Mouse (Mus musculus) embryonic facial prominence, embryonic 11.5 days (tissue): ENCODE data around the gene Dkk3. TPM values are rescaled to one million over a fixed set of nuclear protein-coding genes. Genes with fewer than 3 reads are reported as not detected.
A peak's percentile ranks its signal among the peaks of the same experiment; 100 is the strongest.

ENCODE experiments used
- ATAC-seq: fragments of 200-750 bp; cut with Nextera tagmentation; replicated peaks from 2 replicates; pipeline ENCODE4 v1.8.0; 2017; ENCODE audit warnings: low read depth; ENCODE audit not compliant: insufficient number of reproducible peaks, low FRiP score, low TSS enrichment
- DNase-seq: peaks from one replicate; pipeline ENCODE4 v3.0.0-alpha.2; 2015; ENCODE audit warnings: low spot score
- H3K27ac ChIP-seq: fragments of 300-500 bp; sonication (generic); replicated peaks from 2 replicates; pipeline ENCODE4 v1.5.1; 2014; ENCODE audit warnings: mild to moderate bottlenecking, low read depth, low read length, control low read depth
- H3K27me3 ChIP-seq: fragments of 300-500 bp; sonication (generic); 2 replicates; pipeline ENCODE4 v1.6.1; 2014; ENCODE audit warnings: mild to moderate bottlenecking, low read length, moderate library complexity, mixed read lengths; ENCODE audit not compliant: control insufficient read depth, insufficient read depth
- H3K36me3 ChIP-seq: fragments of 300-500 bp; sonication (generic); replicated peaks from 2 replicates; pipeline ENCODE4 v1.6.1; 2014; ENCODE audit warnings: low read depth, mild to moderate bottlenecking, low read length, moderate library complexity, mixed read lengths; ENCODE audit not compliant: control insufficient read depth, insufficient read depth
- H3K4me1 ChIP-seq: fragments of 300-500 bp; sonication (generic); 2 replicates; pipeline ENCODE4 v1.6.1; 2014; ENCODE audit warnings: low read length, mixed read lengths; ENCODE audit not compliant: control insufficient read depth, insufficient read depth
- H3K4me2 ChIP-seq: fragments of 300-500 bp; sonication (generic); 2 replicates; pipeline ENCODE4 v1.6.1; 2014; ENCODE audit warnings: low read depth, mild to moderate bottlenecking, control low read depth, low read length, moderate library complexity
- H3K4me3 ChIP-seq: fragments of 300-500 bp; sonication (generic); 2 replicates; pipeline ENCODE4 v1.5.1; 2014; ENCODE audit warnings: low read depth, low read length, control low read depth
- H3K9ac ChIP-seq: fragments of 300-500 bp; sonication (generic); replicated peaks from 2 replicates; pipeline ENCODE4 v1.6.1; 2014; ENCODE audit warnings: mild to moderate bottlenecking, control low read depth, low read length
- H3K9me3 ChIP-seq: fragments of 300-500 bp; sonication (generic); replicated peaks from 2 replicates; pipeline ENCODE4 v1.6.1; 2016; ENCODE audit warnings: mild to moderate bottlenecking, low read length, inconsistent platforms, mixed read lengths; ENCODE audit not compliant: control insufficient read depth
- WGBS: fragments of 180-500 bp; shearing (Covaris S2); extraction: QIAGEN DNeasy Blood & Tissue Kit; methylation state at CpG from one replicate; pipeline ENCODE4 v1.1.7; 2014; 5-methylcytosine and 5-hydroxymethylcytosine counted together
- polyA plus RNA-seq: library from polyadenylated mRNA; unstranded; fragments of >200 nt; fragmentation: Nextera tagmentation; extraction: Ambion mirVana; gene quantifications from 2 replicates; pipeline ENCODE4 v1.2.1, GENCODE M21; 2014

The Dkk3 gene
- 17.0 and 28.7 TPM in 2 replicates for polyA plus RNA-seq

DNA sequence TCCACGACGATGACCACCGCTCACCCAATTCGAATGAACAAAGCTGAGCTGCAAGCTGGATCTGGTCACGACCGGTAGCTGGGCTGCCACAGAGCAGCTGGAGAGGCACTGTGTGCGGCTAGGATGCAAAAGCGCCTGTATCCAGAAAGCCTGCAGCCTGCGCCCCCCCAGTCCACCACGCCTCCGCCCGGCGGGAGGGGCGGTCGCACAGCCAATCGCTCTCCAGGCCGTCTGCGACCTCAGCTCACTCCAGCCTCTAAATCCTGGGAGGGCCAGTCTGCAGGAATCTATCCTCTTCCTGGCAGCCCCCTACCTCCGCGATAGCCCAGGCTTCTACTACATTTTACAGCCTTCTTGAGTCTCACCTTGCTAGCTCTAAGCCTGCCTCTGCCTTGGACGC, at the start of gene Dkk3:
Dkk3 (minus strand) TSS at position 116 of the 400 bp plus-strand sequence.
- 3% methylated on average over 21 of the region's 21 CpGs for WGBS
- peak; percentile 48 for ATAC-seq
- peak within 1 kb of the TSS; percentile 73 for H3K4me2 ChIP-seq

DNA sequence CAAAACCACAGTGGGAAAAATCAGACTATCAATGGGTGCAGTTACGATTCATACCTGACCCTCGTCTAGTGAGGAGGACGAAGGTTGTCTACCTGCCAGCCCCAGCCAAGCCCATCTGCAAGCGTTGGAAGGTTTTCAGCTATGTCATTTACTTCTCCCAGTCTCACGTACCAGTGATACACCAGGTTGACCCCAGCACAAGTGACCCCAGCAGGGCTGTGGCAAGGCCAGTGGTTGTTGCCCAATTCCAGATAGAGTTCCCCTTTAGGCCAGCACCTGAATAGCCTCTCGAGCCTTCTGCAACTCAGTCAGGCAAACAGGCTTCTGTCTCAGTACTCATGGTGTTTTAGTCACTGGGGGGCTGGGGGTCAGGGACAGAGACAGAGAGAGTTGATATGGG, 48.9 kb upstream of the Dkk3 start:
- Histone ChIP-seq H3K4me2 (no peak overlapping the region), H3K27ac (no peak overlapping the region), H3K9ac (no peak overlapping the region), H3K36me3 (no peaks in the 10 kb centered on the region), H3K4me3 (no peak overlapping the region), H3K4me1 (no peaks in the 10 kb centered on the region), H3K27me3 (no peaks in the 10 kb centered on the region), H3K9me3 (no peaks in the 10 kb centered on the region)
- ATAC-seq = no peak
- no peak for DNase-seq
- 90% methylated on average over 6 of the region's 6 CpGs for WGBS

More for the DNA sequence above, at the start of gene Dkk3:
- Histone ChIP-seq H3K27me3 (0 out of 2 replicates have a peak, but pooled peaks cover 3% of the 10 kb centered on the region), H3K4me3 (peak within 1 kb of the TSS; percentile 48), H3K27ac (0 out of 2 replicates have a peak within 1 kb of the TSS, but pooled peaks have one; percentile 28), H3K4me1 (no peaks in the 10 kb centered on the region), H3K36me3 (no peaks in the 10 kb centered on the region), H3K9ac (peak within 1 kb of the TSS; percentile 65), H3K9me3 (no peaks in the 10 kb centered on the region)
- DNase-seq = peak; percentile 71

DNA sequence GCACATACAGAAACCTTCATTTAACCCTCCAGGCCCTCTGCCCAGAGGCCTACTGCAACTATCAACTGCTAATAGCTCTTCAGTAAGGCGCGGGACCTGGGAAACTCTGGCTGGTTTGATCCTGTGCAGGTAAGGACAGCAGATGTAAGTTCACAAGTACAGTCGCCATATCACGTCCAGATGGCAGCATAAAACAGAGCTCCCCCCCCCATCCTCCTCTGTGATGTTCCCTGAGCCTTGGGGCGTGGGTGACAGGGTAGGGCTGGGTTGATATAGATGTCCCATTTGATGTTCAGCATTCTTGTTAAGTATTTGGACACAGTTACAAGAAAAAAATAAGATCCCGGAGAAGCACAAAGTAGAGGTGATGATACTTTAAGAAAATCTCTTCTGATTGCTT, 46.7 kb upstream of the Dkk3 start:
- H3K9ac ChIP-seq = no peak overlapping the region
- ATAC-seq (no peak), DNase-seq (no peak)
- 84% methylated on average over 6 of the region's 6 CpGs for WGBS
- H3K27me3 ChIP-seq = no peaks in the 10 kb centered on the region
- no peaks in the 10 kb centered on the region for H3K36me3 ChIP-seq
- no peaks in the 10 kb centered on the region for H3K9me3 ChIP-seq
- no peak overlapping the region for H3K4me3 ChIP-seq
- H3K27ac ChIP-seq = no peak overlapping the region
- no peaks in the 10 kb centered on the region for H3K4me1 ChIP-seq
- no peak overlapping the region for H3K4me2 ChIP-seq

DNA sequence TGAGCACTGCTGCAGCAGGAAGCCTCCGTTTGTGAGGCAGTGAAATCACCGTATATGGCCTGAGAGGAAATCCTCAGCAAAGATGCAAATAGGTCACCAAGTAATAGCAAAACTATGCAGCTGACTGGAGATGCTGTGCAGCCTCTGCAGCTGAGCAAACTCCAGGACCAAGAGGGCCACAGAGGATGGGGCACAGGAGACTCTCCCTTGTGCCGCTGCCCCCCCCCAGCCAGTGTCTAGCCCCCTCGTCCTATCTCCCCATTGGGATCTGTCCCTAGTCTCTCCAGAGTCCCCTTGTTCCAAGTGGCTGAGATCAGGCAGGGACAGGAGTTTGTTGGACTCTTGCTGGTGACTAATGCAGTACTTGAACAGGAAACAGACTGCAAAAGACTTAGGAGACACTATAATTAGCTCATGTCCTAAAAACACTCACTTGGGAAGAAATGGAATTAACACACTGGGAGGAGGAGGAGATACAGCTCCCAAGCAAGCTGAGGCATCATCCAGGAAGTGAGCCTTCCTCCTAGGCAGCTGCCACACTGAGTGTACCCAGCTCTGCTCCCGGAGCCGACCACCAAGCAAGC, 45.6 kb upstream of the Dkk3 start:
- no peak overlapping the region for H3K27ac ChIP-seq
- H3K9me3 ChIP-seq = no peaks in the 10 kb centered on the region
- ATAC-seq (no peak), DNase-seq (no peak)
- no peak overlapping the region for H3K9ac ChIP-seq
- no peaks in the 10 kb centered on the region for H3K4me1 ChIP-seq
- H3K36me3 ChIP-seq = no peaks in the 10 kb centered on the region
- no peak overlapping the region for H3K4me3 ChIP-seq
- no peaks in the 10 kb centered on the region for H3K27me3 ChIP-seq
- no peak overlapping the region for H3K4me2 ChIP-seq
- WGBS = 64% methylated on average over 6 of the region's 6 CpGs

DNA sequence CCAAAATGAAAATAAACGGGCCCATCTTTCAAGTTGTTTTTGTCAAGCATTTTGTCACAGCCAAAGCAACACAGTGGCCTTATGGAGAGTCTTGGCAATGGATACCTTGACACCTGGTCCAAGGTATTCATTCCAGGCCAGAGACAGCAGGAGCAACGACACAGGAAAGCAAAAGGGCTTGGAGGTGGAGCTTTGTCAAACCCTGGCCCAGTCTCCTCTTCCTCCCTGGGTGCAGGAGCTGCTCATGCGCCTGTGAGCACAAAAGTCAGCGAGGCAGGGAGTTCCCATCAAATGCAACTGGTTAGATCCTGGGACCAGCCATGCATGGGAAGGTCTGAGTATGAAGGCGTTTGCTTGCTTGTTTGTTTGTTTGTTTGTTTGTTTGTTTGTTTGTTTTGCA, 45.1 kb upstream of the Dkk3 start:
- Histone ChIP-seq H3K4me3 (no peak overlapping the region), H3K9me3 (no peaks in the 10 kb centered on the region), H3K36me3 (no peaks in the 10 kb centered on the region), H3K9ac (no peak overlapping the region), H3K27me3 (no peaks in the 10 kb centered on the region), H3K4me1 (no peaks in the 10 kb centered on the region), H3K4me2 (no peak overlapping the region), H3K27ac (no peak overlapping the region)
- no peak for ATAC-seq
- DNase-seq = no peak
- 72% methylated on average over 5 of the region's 5 CpGs for WGBS

DNA sequence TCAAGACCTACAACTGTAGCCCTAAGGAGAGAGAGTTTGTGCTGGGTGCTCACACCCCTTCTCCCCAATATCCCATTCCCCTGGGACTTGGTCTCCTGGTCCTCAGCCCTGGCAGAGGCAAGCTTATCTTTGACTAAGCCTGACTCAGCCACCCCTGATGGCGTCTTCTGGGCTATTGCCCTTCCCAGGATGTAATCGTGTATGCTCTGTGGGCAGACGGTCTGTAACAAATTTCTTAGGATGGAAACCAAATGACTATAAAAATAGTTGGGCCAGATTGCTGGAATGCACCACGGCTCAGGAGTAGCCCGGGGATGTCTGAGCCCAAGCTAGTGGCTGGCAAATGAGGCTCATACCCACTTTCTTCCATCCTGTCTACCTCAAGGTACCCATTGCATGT, 44.0 kb upstream of the Dkk3 start:
- H3K27ac ChIP-seq = no peak overlapping the region
- H3K4me2 ChIP-seq = no peak overlapping the region
- no peaks in the 10 kb centered on the region for H3K4me1 ChIP-seq
- DNase-seq (no peak), ATAC-seq (no peak)
- WGBS = 84% methylated on average over 5 of the region's 5 CpGs
- no peak overlapping the region for H3K4me3 ChIP-seq
- no peak overlapping the region for H3K9ac ChIP-seq
- no peaks in the 10 kb centered on the region for H3K36me3 ChIP-seq
- no peaks in the 10 kb centered on the region for H3K9me3 ChIP-seq
- no peaks in the 10 kb centered on the region for H3K27me3 ChIP-seq

DNA sequence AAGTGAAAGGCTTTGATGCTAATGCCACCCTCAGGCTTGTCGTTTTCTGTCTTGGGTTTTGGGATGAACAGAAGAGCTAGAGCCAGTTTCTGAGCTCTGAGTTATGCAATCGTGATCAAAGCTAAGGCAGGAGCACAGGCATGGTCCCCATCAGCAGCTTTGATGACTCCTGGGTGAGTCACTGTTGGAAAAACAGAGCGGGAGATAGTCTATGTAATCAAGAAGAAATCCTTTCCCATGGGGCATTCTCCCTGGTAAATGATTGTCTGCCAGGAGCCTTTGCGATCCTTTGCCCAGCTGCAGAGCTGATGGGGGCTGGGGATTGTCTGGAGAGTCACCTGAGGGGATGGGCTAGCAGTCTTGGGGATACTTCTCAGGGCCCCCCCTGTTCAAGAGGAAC, 43.3 kb upstream of the Dkk3 start:
- Histone ChIP-seq H3K4me2 (no peak overlapping the region), H3K4me1 (no peaks in the 10 kb centered on the region), H3K27ac (no peak overlapping the region), H3K36me3 (no peaks in the 10 kb centered on the region), H3K4me3 (no peak overlapping the region), H3K9me3 (no peaks in the 10 kb centered on the region), H3K27me3 (no peaks in the 10 kb centered on the region), H3K9ac (no peak overlapping the region)
- DNase-seq (no peak), ATAC-seq (no peak)
- 55% methylated on average over 4 of the region's 4 CpGs for WGBS

DNA sequence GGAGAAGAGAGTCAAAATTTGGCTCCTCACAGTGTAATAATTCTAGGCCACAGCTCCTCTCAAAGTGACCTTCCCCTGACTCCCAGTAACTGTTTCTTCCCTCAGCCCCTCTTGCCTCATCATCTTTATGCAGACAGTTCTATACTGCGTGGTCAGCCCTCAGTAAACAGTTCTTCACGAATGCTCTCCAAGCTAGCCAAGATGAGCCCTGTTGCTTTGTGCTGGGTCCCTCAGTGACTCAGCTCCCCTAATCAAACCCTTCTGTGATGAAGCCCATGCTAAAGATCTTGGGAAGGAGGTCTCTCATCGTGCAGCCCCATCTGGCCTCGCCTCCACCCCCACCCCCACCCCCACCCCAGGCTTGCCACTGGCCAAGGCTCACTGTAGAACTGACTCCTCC, 41.9 kb upstream of the Dkk3 start:
- WGBS = 46% methylated on average over 4 of the region's 4 CpGs
- Histone ChIP-seq H3K27me3 (no peaks in the 10 kb centered on the region), H3K4me3 (no peak overlapping the region), H3K4me1 (no peaks in the 10 kb centered on the region), H3K4me2 (no peak overlapping the region), H3K9ac (no peak overlapping the region), H3K9me3 (no peaks in the 10 kb centered on the region), H3K36me3 (no peaks in the 10 kb centered on the region), H3K27ac (no peak overlapping the region)
- DNase-seq (no peak), ATAC-seq (no peak)
